In the genomic region with DNA sequence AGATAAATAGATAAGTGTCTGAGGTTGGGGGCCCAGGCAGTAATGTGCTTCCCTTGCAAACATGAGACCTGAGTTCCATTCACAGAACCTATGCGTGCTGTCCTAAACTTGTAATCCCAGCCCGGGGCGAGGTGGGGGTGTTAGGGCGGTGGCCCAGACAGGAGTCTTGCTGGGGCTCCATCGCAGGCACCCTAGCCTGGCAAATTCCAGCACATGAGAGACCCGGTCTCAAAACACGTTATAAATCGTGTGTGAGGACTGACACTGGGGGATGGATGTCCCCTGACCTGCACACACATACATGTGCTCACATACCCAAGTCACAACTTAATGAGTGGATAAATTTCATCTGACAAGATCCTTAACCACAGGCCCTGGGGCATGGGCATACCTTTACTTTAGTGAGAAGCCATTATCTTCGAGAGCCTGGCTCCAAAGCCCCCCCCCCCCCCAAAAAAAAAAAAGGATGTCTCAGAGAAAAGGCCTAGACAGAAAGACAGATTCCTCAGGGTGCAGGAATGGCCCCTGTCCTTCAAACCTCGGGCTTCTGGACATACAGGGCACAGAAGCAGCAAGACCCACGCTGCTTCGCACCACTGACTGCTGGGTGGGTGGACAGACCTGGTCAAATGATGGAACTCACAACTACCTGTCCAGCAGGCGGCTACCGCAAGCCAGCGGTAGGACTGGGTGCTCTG, we compare ENCODE assay signal across 8 mouse cellular contexts. TPM values are rescaled to one million over a fixed set of nuclear protein-coding genes. Genes with fewer than 3 reads are reported as not detected.
A peak's percentile ranks its signal among the peaks of the same experiment; 100 is the strongest.
DNase-seq lines count a peak whose midpoint lies in the region; ATAC-seq and TF ChIP-seq lines count a peak whose summit lies in the region.

No protein-coding gene starts in this region.

- peak overlapping the region; percentile 84 for H3K4me2 ChIP-seq in liver, embryonic 12.5 days

- no peak overlapping the region for H3K27ac ChIP-seq in testis, adult 2 months (ENCODE audit: control insufficient read depth, insufficient read depth, low read depth, low read length)
- H3K27ac ChIP-seq in liver, embryonic 12.5 days, result peak overlapping the region; percentile 73

- 0 out of 2 replicates have a peak, but pooled peaks have one; percentile 1 for ATAC-seq in frontal cortex, adult (ENCODE audit: low TSS enrichment)
- no peak for ATAC-seq in liver, embryonic 12.5 days

- H3K27me3 ChIP-seq in testis, adult 2 months (ENCODE audit: control insufficient read depth, insufficient read depth, low read length), result no peaks in the 10 kb centered on the region
- H3K27me3 ChIP-seq in liver, embryonic 12.5 days (replicated peaks), result no peaks in the 10 kb centered on the region

- no peak for TF ChIP-seq CTCF in testis, adult 2 months (IDR thresholded peaks at IDR 0.05; ENCODE audit: control insufficient read depth, insufficient read depth, insufficient replicate concordance, low read depth, low read length)

- WGBS in liver, embryonic 12.5 days (ENCODE audit: insufficient replicate concordance), result 56% methylated on average over 15 of the region's 15 CpGs

- H3K36me3 ChIP-seq in testis, adult 2 months (ENCODE audit: control insufficient read depth, insufficient read depth, low read length), result no peaks in the 10 kb centered on the region
- H3K36me3 ChIP-seq in liver, embryonic 12.5 days, result no peaks in the 10 kb centered on the region

- peak overlapping the region; percentile 74 for H3K9ac ChIP-seq in liver, embryonic 12.5 days

- no peak for TF ChIP-seq POLR2A in testis, adult 2 months (IDR thresholded peaks at IDR 0.05; ENCODE audit: control insufficient read depth, low read depth, low read length)

- no peak for DNase-seq in frontal cortex, adult 2 months (ENCODE audit: extremely low spot score in 1 of 2, low spot score in 1 of 2)
- DNase-seq in testis, postnatal 10 days (ENCODE audit: low spot score), result no peak
- no peak for DNase-seq in urinary bladder, postnatal 14 days (ENCODE audit: low spot score)
- DNase-seq in layer of hippocampus, adult 9-11 months, result no peak
- no peak for DNase-seq in frontal cortex, postnatal 10 days (ENCODE audit: low spot score in 2 of 2)

- H3K4me3 ChIP-seq in testis, adult 2 months (ENCODE audit: control insufficient read depth, low read depth, low read length), result peak overlapping the region; percentile 73
- peak overlapping the region; percentile 53 for H3K4me3 ChIP-seq in liver, embryonic 12.5 days

- H3K9me3 ChIP-seq in liver, embryonic 12.5 days (replicated peaks), result no peaks in the 10 kb centered on the region

- peaks cover 6% of the 10 kb centered on the region for H3K4me1 ChIP-seq in testis, adult 2 months (ENCODE audit: control insufficient read depth, insufficient read depth, low read length)
- peaks cover 54% of the 10 kb centered on the region for H3K4me1 ChIP-seq in liver, embryonic 12.5 days

RNA-seq across cellular contexts. Expression of a gene that starts 13.8 kb away (rescaled TPM):
- polyA plus RNA-seq in frontal cortex, adult 2 months (2012; rRNA removed), result 37.9 TPM in 2 replicates
- polyA plus RNA-seq in testis, adult 2 months (2012; rRNA removed), result 203 and 207 TPM in 2 replicates
- 65.1 and 69.8 TPM in 2 replicates for polyA plus RNA-seq in liver, embryonic 12.5 days (2016; fragmentation: Nextera tagmentation; extraction: Ambion mirVana)

RNA-seq across cellular contexts. Expression of a gene that starts 14.1 kb away (rescaled TPM):
- polyA plus RNA-seq in frontal cortex, adult 2 months (2012; rRNA removed), result 779 and 879 TPM in 2 replicates
- 159 and 173 TPM in 2 replicates for polyA plus RNA-seq in testis, adult 2 months (2012; rRNA removed)
- 371 and 378 TPM in 2 replicates for polyA plus RNA-seq in liver, embryonic 12.5 days (2016; fragmentation: Nextera tagmentation; extraction: Ambion mirVana)

RNA-seq across cellular contexts. Expression of a gene that starts 30.6 kb away (rescaled TPM):
- polyA plus RNA-seq in frontal cortex, adult 2 months (2012; rRNA removed), result 86.3 and 90.2 TPM in 2 replicates
- 12.1 and 12.2 TPM in 2 replicates for polyA plus RNA-seq in testis, adult 2 months (2012; rRNA removed)
- polyA plus RNA-seq in liver, embryonic 12.5 days (2016; fragmentation: Nextera tagmentation; extraction: Ambion mirVana), result 80.0 and 80.4 TPM in 2 replicates

RNA-seq across cellular contexts. Expression of a gene that starts 44.6 kb away (rescaled TPM):
- 2.2 TPM in 2 replicates for polyA plus RNA-seq in frontal cortex, adult 2 months (2012; rRNA removed)
- 0.51 and 0.59 TPM in 2 replicates for polyA plus RNA-seq in testis, adult 2 months (2012; rRNA removed)
- 0.25 and 0.41 TPM in 2 replicates for polyA plus RNA-seq in liver, embryonic 12.5 days (2016; fragmentation: Nextera tagmentation; extraction: Ambion mirVana)

RNA-seq across cellular contexts. Expression of a gene that starts 55.4 kb away (rescaled TPM):
- 324 and 374 TPM in 2 replicates for polyA plus RNA-seq in frontal cortex, adult 2 months (2012; rRNA removed)
- 231 and 259 TPM in 2 replicates for polyA plus RNA-seq in testis, adult 2 months (2012; rRNA removed)
- polyA plus RNA-seq in liver, embryonic 12.5 days (2016; fragmentation: Nextera tagmentation; extraction: Ambion mirVana), result 290 and 291 TPM in 2 replicates
